Mouse (Mus musculus) Patski (cell line): ENCODE results near the gene Plvap. TPM values are rescaled to one million over a fixed set of nuclear protein-coding genes. Genes with fewer than 3 reads are reported as not detected.

Experiments
- ATAC-seq: fragments of 100-300 bp; one replicate; pipeline ENCODE4 v1.8.0; 2021
- CTCF ChIA-PET: fragments of 350-600 bp; sonication (Branson Sonifier 250); formaldehyde crosslinking; loops from one replicate; lab custom pipeline; 2022; ENCODE audit warnings: inconsistent platforms; lab: Charles Lee
- POLR2A ChIA-PET: fragments of 350-600 bp; sonication (Branson Sonifier 250); formaldehyde crosslinking; loops from one replicate; lab custom pipeline; 2022; ENCODE audit warnings: antibody characterized with exemption, inconsistent platforms; lab: Charles Lee
- DNase-seq: peaks from one replicate; pipeline ENCODE4 v3.0.0-alpha.2; 2011; ENCODE audit warnings: low read depth, low spot score
- H3K27me3 ChIP-seq: fragments of 371-371 bp; one replicate; pipeline ENCODE4 v1.5.1; 2021
- CTCF ChIP-seq: fragments of 100-300 bp; IDR thresholded peaks from one replicate; pipeline ENCODE4 v1.5.1; 2021
- in situ Hi-C: fragments of 300-500 bp; cut with MboI; formaldehyde crosslinking; loops from 3 replicates; pipeline ENCODE4 v1.11.1; 2018; ENCODE audit warnings: low pct_unique_long_range_greater_than_20kb, mixed read lengths
- polyA plus RNA-seq: library from polyadenylated mRNA; unstranded; gene quantifications from one replicate; pipeline ENCODE4 v1.2.3, GENCODE M21; 2021

The Plvap gene
- 0.21 TPM for polyA plus RNA-seq

GRCm38 (mm10) chr8:71511644-71512043 lies at the start of gene Plvap:
TSS of gene Plvap (minus strand) at chr8:71511752.
- POLR2A ChIA-PET, result interaction anchor here (0.7 kb wide), 1 partner anchor 58 kb away, joined by 3 read pairs; no protein-coding TSS in a partner anchor
- no peak for ATAC-seq
- no peak for TF ChIP-seq CTCF
- DNase-seq, result no peak
- CTCF ChIA-PET, result interaction anchor here (1.1 kb wide), 1 partner anchor 15 kb away, joined by 3 read pairs; no protein-coding TSS in a partner anchor
- in situ Hi-C loops, result no loop called here
- peaks cover 24% of the 10 kb centered on the region for H3K27me3 ChIP-seq

GRCm38 (mm10) chr8:71560765-71561164 lies 49.2 kb upstream of the Plvap start:
- H3K27me3 ChIP-seq, result no peaks in the 10 kb centered on the region

GRCm38 (mm10) chr8:71560071-71560470 lies 48.5 kb upstream of the Plvap start:
- no peak for TF ChIP-seq CTCF
- DNase-seq, result no peak
- in situ Hi-C loops, result loop anchor here (5.0 kb wide), 2 partner anchors 42 to 102 kb away; no protein-coding TSS in a partner anchor
- CTCF ChIA-PET, result interaction anchor here (2.6 to 5.6 kb wide), 5 partner anchors 9 to 100 kb away, joined by 9 to 49 read pairs (median 19); partner anchors contain the start of genes Colgalt1 and Pgls
- ATAC-seq, result no peak
- POLR2A ChIA-PET, result interaction anchor here (3.1 kb wide), 1 partner anchor 32 kb away, joined by 7 read pairs; the partner anchor contains the start of gene Pgls
- no peaks in the 10 kb centered on the region for H3K27me3 ChIP-seq

More at GRCm38 (mm10) chr8:71560765-71561164, 49.2 kb upstream of the Plvap start:
- in situ Hi-C loops, result loop anchor here (5.0 kb wide), 2 partner anchors 42 to 102 kb away; no protein-coding TSS in a partner anchor
- POLR2A ChIA-PET, result interaction anchor here (0.5 to 2.2 kb wide), 3 partner anchors 31 to 39 kb away, joined by 3 to 12 read pairs (median 6); partner anchors contain the start of gene Pgls
- no peak for TF ChIP-seq CTCF
- CTCF ChIA-PET, result interaction anchor here (1.1 to 5.6 kb wide), 9 partner anchors 9 to 112 kb away, joined by 4 to 49 read pairs (median 11); partner anchors contain the start of genes Colgalt1 and Pgls
- no peak for ATAC-seq
- no peak for DNase-seq

GRCm38 (mm10) chr8:71558958-71559690 lies 47.6 kb upstream of the Plvap start:
- ChIA-PET POLR2A (interaction anchor here (0.6 to 3.1 kb wide), 3 partner anchors 10 to 57 kb away, joined by 3 to 7 read pairs (median 3); partner anchors contain the start of gene Pgls), CTCF (interaction anchor here (1.6 to 5.6 kb wide), 3 partner anchors 32 to 53 kb away, joined by 5 to 49 read pairs (median 19); partner anchors contain the start of genes Colgalt1 and Pgls)
- TF ChIP-seq CTCF, result no peak
- no peaks in the 10 kb centered on the region for H3K27me3 ChIP-seq
- in situ Hi-C loops, result no loop called here
- no peak for DNase-seq
- ATAC-seq, result peak; percentile 57

GRCm38 (mm10) chr8:71558071-71558957 lies 46.8 kb upstream of the Plvap start, which contains the start of gene Tmem221:
TSS of gene Tmem221 (minus strand) at chr8:71558871.
- ATAC-seq, result peak; percentile 15
- in situ Hi-C loops, result no loop called here
- CTCF ChIA-PET, result interaction anchor here (1.6 to 5.6 kb wide), 3 partner anchors 33 to 54 kb away, joined by 5 to 49 read pairs (median 19); partner anchors contain the start of genes Colgalt1 and Pgls
- POLR2A ChIA-PET, result interaction anchor here (3.1 kb wide), 1 partner anchor 34 kb away, joined by 7 read pairs; the partner anchor contains the start of gene Pgls
- DNase-seq, result no peak
- no peaks in the 10 kb centered on the region for H3K27me3 ChIP-seq
- no peak for TF ChIP-seq CTCF

GRCm38 (mm10) chr8:71554644-71555043 lies 43.1 kb upstream of the Plvap start:
- CTCF ChIA-PET, result interaction anchor here (0.9 kb wide), 1 partner anchor 104 kb away, joined by 3 read pairs; no protein-coding TSS in a partner anchor
- POLR2A ChIA-PET, result no interaction called here
- no peak for TF ChIP-seq CTCF
- no peaks in the 10 kb centered on the region for H3K27me3 ChIP-seq
- in situ Hi-C loops, result no loop called here
- DNase-seq (no peak), ATAC-seq (no peak)

GRCm38 (mm10) chr8:71554001-71554400 lies 42.4 kb upstream of the Plvap start:
- in situ Hi-C loops, result no loop called here
- DNase-seq (no peak), ATAC-seq (no peak)
- H3K27me3 ChIP-seq, result no peaks in the 10 kb centered on the region
- ChIA-PET CTCF (interaction anchor here (1.7 kb wide), 1 partner anchor 107 kb away, joined by 3 read pairs; no protein-coding TSS in a partner anchor), POLR2A (no interaction called here)
- TF ChIP-seq CTCF, result no peak

GRCm38 (mm10) chr8:71552770-71553169 lies 41.2 kb upstream of the Plvap start:
- no peak for ATAC-seq
- DNase-seq, result no peak
- POLR2A ChIA-PET, result no interaction called here
- no peaks in the 10 kb centered on the region for H3K27me3 ChIP-seq
- CTCF ChIA-PET, result interaction anchor here (1.7 to 2.8 kb wide), 2 partner anchors 9 to 108 kb away, joined by 3 to 9 read pairs; no protein-coding TSS in a partner anchor
- in situ Hi-C loops, result no loop called here
- no peak for TF ChIP-seq CTCF

- in situ Hi-C loops, result no loop called here
- DNase-seq (no peak), ATAC-seq (no peak)
- POLR2A ChIA-PET, result interaction anchor here (2.1 kb wide), 1 partner anchor 42 kb away, joined by 7 read pairs; no protein-coding TSS in a partner anchor
- H3K27me3 ChIP-seq, result no peaks in the 10 kb centered on the region
- no peak for TF ChIP-seq CTCF
- CTCF ChIA-PET, result interaction anchor here (1.1 to 2.8 kb wide), 2 partner anchors 11 to 110 kb away, joined by 3 to 9 read pairs; no protein-coding TSS in a partner anchor
Observed at GRCm38 (mm10) chr8:71550754-71551153, 39.2 kb upstream of the Plvap start.
